Mouse (Mus musculus): Measurements from ENCODE around the gene Ssbp2. TPM values are rescaled to one million over a fixed set of nuclear protein-coding genes. Genes with fewer than 3 reads are reported as not detected.

Gene Ssbp2
- polyA plus RNA-seq, 1 experiment = 107 TPM

- no peak overlapping the region for H3K4me3 ChIP-seq (ENCODE audit: insufficient read depth, low read length)
- TF ChIP-seq CTCF (IDR thresholded peaks at IDR 0.05; ENCODE audit: extremely low read depth, insufficient read depth, low read length) (no peak), POLR2A (IDR thresholded peaks at IDR 0.05; ENCODE audit: extremely low read depth, insufficient read depth, low read length) (no peak)
- H3K4me1 ChIP-seq (ENCODE audit: control insufficient read depth, insufficient read depth, low read length) = no peaks in the 10 kb centered on the region; the same call in 1 of the 2 replicates
- no peak overlapping the region for H3K27ac ChIP-seq (ENCODE audit: insufficient read depth, low read length)
Observed at GRCm38 (mm10) chr13:91508991-91509390, 48.9 kb downstream of the Ssbp2 start.

DNA sequence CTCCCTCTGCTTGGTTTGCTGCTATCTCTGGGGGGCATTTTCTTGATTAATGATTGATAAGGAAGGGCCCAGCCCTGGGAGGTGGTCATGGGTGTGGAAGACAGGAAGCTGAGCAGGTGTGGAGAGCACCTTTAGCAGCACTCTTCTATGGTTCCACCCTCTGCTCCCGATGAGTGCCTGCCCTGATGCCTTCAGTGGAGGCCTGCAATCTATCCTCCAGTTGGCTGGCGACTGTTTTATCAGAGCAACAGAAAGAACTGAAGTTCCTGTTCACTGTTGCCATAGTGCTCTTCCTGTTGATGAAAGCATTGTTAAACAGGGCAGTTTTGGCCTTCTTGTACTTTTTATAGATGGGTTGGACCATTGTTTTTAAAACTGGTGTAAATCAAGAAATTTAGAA lies 49.4 kb downstream of the Ssbp2 start:
- TF ChIP-seq POLR2A (IDR thresholded peaks at IDR 0.05; ENCODE audit: extremely low read depth, insufficient read depth, low read length) = no peak
- no peak for TF ChIP-seq CTCF (IDR thresholded peaks at IDR 0.05; ENCODE audit: extremely low read depth, insufficient read depth, low read length)
- H3K27ac ChIP-seq (ENCODE audit: insufficient read depth, low read length) = no peak overlapping the region
- no peaks in the 10 kb centered on the region; the same call in 1 of the 2 replicates for H3K4me1 ChIP-seq (ENCODE audit: control insufficient read depth, insufficient read depth, low read length)
- no peak overlapping the region for H3K4me3 ChIP-seq (ENCODE audit: insufficient read depth, low read length)

- TF ChIP-seq CTCF (IDR thresholded peaks at IDR 0.05; ENCODE audit: extremely low read depth, insufficient read depth, low read length) (no peak), POLR2A (IDR thresholded peaks at IDR 0.05; ENCODE audit: extremely low read depth, insufficient read depth, low read length) (no peak)
- H3K4me1 ChIP-seq (ENCODE audit: control insufficient read depth, insufficient read depth, low read length) = no peaks in the 10 kb centered on the region
- H3K4me3 ChIP-seq (ENCODE audit: insufficient read depth, low read length) = no peak overlapping the region
- no peak overlapping the region for H3K27ac ChIP-seq (ENCODE audit: insufficient read depth, low read length)
Observed at GRCm38 (mm10) chr13:91514979-91515378, 54.9 kb downstream of the Ssbp2 start.

GRCm38 (mm10) chr13:91520073-91520750 lies 60.1 kb downstream of the Ssbp2 start:
- no peak for TF ChIP-seq POLR2A (IDR thresholded peaks at IDR 0.05; ENCODE audit: extremely low read depth, insufficient read depth, low read length)
- no peak for TF ChIP-seq CTCF (IDR thresholded peaks at IDR 0.05; ENCODE audit: extremely low read depth, insufficient read depth, low read length)
- Histone ChIP-seq H3K4me3 (ENCODE audit: insufficient read depth, low read length) (no peak overlapping the region), H3K27ac (ENCODE audit: insufficient read depth, low read length) (no peak overlapping the region), H3K4me1 (ENCODE audit: control insufficient read depth, insufficient read depth, low read length) (peaks cover 2% of the 10 kb centered on the region; the same call in 1 of the 2 replicates)

DNA sequence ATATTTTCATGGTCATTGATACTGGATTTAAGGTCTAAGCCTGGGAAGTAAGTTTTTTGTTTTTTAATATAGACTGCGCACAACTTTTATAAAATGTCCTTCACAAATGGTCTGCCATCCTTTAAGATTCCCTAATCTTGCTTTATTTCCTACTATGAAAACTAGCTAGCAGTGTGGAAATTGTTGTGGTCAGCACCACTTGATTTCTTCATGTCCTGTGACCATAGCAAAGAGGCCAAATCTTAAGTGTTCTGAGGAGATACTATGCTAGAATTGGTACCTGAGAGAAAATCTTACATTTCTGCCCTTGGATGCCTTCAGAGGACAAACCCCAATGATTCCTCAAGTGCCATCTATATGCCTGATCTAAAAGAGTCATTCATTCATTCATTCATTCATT lies 60.9 kb downstream of the Ssbp2 start:
- no peak overlapping the region for H3K27ac ChIP-seq (ENCODE audit: insufficient read depth, low read length)
- no peak overlapping the region for H3K4me3 ChIP-seq (ENCODE audit: insufficient read depth, low read length)
- peaks cover 2% of the 10 kb centered on the region; the same call in 1 of the 2 replicates for H3K4me1 ChIP-seq (ENCODE audit: control insufficient read depth, insufficient read depth, low read length)
- TF ChIP-seq POLR2A (IDR thresholded peaks at IDR 0.05; ENCODE audit: extremely low read depth, insufficient read depth, low read length) (no peak), CTCF (IDR thresholded peaks at IDR 0.05; ENCODE audit: extremely low read depth, insufficient read depth, low read length) (no peak)

- no peaks in the 10 kb centered on the region for H3K4me1 ChIP-seq (ENCODE audit: control insufficient read depth, insufficient read depth, low read length)
- H3K27ac ChIP-seq (ENCODE audit: insufficient read depth, low read length) = no peak overlapping the region
Observed at GRCm38 (mm10) chr13:91526058-91526457, 66.0 kb downstream of the Ssbp2 start.

GRCm38 (mm10) chr13:91529821-91530220 lies 69.7 kb downstream of the Ssbp2 start:
- Histone ChIP-seq H3K27ac (ENCODE audit: insufficient read depth, low read length) (no peak overlapping the region), H3K4me1 (ENCODE audit: control insufficient read depth, insufficient read depth, low read length) (no peaks in the 10 kb centered on the region), H3K4me3 (ENCODE audit: insufficient read depth, low read length) (no peak overlapping the region)
- TF ChIP-seq POLR2A (IDR thresholded peaks at IDR 0.05; ENCODE audit: extremely low read depth, insufficient read depth, low read length) (no peak), CTCF (IDR thresholded peaks at IDR 0.05; ENCODE audit: extremely low read depth, insufficient read depth, low read length) (no peak)

More at GRCm38 (mm10) chr13:91526058-91526457, 66.0 kb downstream of the Ssbp2 start:
- H3K4me3 ChIP-seq (ENCODE audit: insufficient read depth, low read length) = no peak overlapping the region
- TF ChIP-seq POLR2A (IDR thresholded peaks at IDR 0.05; ENCODE audit: extremely low read depth, insufficient read depth, low read length) = no peak
- TF ChIP-seq CTCF (IDR thresholded peaks at IDR 0.05; ENCODE audit: extremely low read depth, insufficient read depth, low read length) = no peak

DNA sequence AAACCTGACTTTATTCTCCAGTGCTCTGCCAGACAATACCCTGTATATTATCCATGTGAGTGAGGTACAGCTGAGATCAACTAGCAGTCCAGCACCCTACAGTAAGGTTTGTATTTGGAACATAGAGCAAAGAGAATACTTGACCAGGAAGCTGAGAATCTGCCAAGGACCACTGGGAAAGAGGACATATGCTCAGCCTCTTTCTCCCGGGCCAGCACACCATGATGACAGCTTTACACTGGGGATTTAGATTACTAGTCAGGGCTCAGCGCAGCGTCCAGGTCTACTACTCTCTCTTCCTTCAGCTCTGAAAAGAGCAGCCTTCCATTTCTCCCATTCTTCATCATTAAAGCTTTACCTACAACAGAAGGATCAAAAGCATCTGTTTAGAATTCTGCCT lies 76.6 kb downstream of the Ssbp2 start:
- Histone ChIP-seq H3K27ac (ENCODE audit: insufficient read depth, low read length) (no peak overlapping the region), H3K4me3 (ENCODE audit: insufficient read depth, low read length) (no peak overlapping the region), H3K4me1 (ENCODE audit: control insufficient read depth, insufficient read depth, low read length) (peaks cover 1% of the 10 kb centered on the region; the same call in 1 of the 2 replicates)
- no peak for TF ChIP-seq POLR2A (IDR thresholded peaks at IDR 0.05; ENCODE audit: extremely low read depth, insufficient read depth, low read length)
- TF ChIP-seq CTCF (IDR thresholded peaks at IDR 0.05; ENCODE audit: extremely low read depth, insufficient read depth, low read length) = no peak

- Histone ChIP-seq H3K4me1 (ENCODE audit: control insufficient read depth, insufficient read depth, low read length) (peaks cover 1% of the 10 kb centered on the region; the same call in 1 of the 2 replicates), H3K27ac (ENCODE audit: insufficient read depth, low read length) (no peak overlapping the region), H3K4me3 (ENCODE audit: insufficient read depth, low read length) (no peak overlapping the region)
- no peak for TF ChIP-seq POLR2A (IDR thresholded peaks at IDR 0.05; ENCODE audit: extremely low read depth, insufficient read depth, low read length)
- TF ChIP-seq CTCF (IDR thresholded peaks at IDR 0.05; ENCODE audit: extremely low read depth, insufficient read depth, low read length) = no peak
Observed at GRCm38 (mm10) chr13:91540145-91541068, 80.3 kb downstream of the Ssbp2 start.

Measured in cortical plate, adult 2 months (tissue).